Mouse (Mus musculus): ENCODE data around the gene Gng12. TPM values are rescaled to one million over a fixed set of nuclear protein-coding genes. Genes with fewer than 3 reads are reported as not detected.
"Not testable (repeated sequence)": the region's sequence is repeated elsewhere in the genome, so short reads cannot be mapped to it uniquely, and the experiment has no call there.

Gng12 gene
- 42.8 and 50.3 TPM in 2 replicates for polyA plus RNA-seq (2016; fragmentation: Nextera tagmentation; extraction: Ambion mirVana)

GRCm38 (mm10) chr6:66896119-66896920, at the start of gene Gng12:
Gene Gng12 (plus strand): TSS chr6:66896397.
- H3K36me3 ChIP-seq: no peaks in the 10 kb centered on the region
- H3K4me1 ChIP-seq: peaks cover 17% of the 10 kb centered on the region
- WGBS: under 1% methylated on average over 82 of the region's 98 CpGs
- DNase-seq (ENCODE audit: low spot score): peak; percentile 76
- peak within 1 kb of the TSS; percentile 81 for H3K4me3 ChIP-seq
- no peaks in the 10 kb centered on the region for H3K9me3 ChIP-seq (replicated peaks)
- peaks cover 12% of the 10 kb centered on the region for H3K27me3 ChIP-seq (ENCODE audit: low read depth, poor library complexity, severe bottlenecking)
- peak within 1 kb of the TSS; percentile 87 for H3K27ac ChIP-seq (replicated peaks)

GRCm38 (mm10) chr6:66848936-66849335, 47.3 kb upstream of the Gng12 start:
- Histone ChIP-seq H3K27me3 (ENCODE audit: low read depth, poor library complexity, severe bottlenecking) (no peaks in the 10 kb centered on the region), H3K27ac (replicated peaks) (no peak overlapping the region), H3K9me3 (replicated peaks) (no peaks in the 10 kb centered on the region), H3K4me3 (no peak overlapping the region), H3K4me1 (no peaks in the 10 kb centered on the region), H3K36me3 (no peaks in the 10 kb centered on the region)
- 58% methylated on average over 4 of the region's 4 CpGs for WGBS
- DNase-seq (ENCODE audit: low spot score): no peak

- no peaks in the 10 kb centered on the region for H3K27me3 ChIP-seq (ENCODE audit: low read depth, poor library complexity, severe bottlenecking)
- no peaks in the 10 kb centered on the region for H3K9me3 ChIP-seq (replicated peaks)
- DNase-seq (ENCODE audit: low spot score): no peak
- H3K36me3 ChIP-seq: no peaks in the 10 kb centered on the region
- H3K4me1 ChIP-seq: no peaks in the 10 kb centered on the region
- H3K4me3 ChIP-seq: no peak overlapping the region
- H3K27ac ChIP-seq (replicated peaks): no peak overlapping the region
These were observed 40.0 kb upstream of the Gng12 start for GRCm38 (mm10) chr6:66856236-66856635.

GRCm38 (mm10) chr6:66858356-66858755, 37.8 kb upstream of the Gng12 start:
- Histone ChIP-seq H3K36me3 (no peaks in the 10 kb centered on the region), H3K4me1 (no peaks in the 10 kb centered on the region), H3K4me3 (no peak overlapping the region), H3K9me3 (replicated peaks) (no peaks in the 10 kb centered on the region), H3K27ac (replicated peaks) (no peak overlapping the region), H3K27me3 (ENCODE audit: low read depth, poor library complexity, severe bottlenecking) (no peaks in the 10 kb centered on the region)
- DNase-seq (ENCODE audit: low spot score): no peak
- WGBS: 78% methylated on average over 1 of the region's 1 CpGs

GRCm38 (mm10) chr6:66859391-66859790, 36.8 kb upstream of the Gng12 start:
- no peak for DNase-seq (ENCODE audit: low spot score)
- H3K9me3 ChIP-seq (replicated peaks): no peaks in the 10 kb centered on the region
- H3K4me3 ChIP-seq: no peak overlapping the region
- no peaks in the 10 kb centered on the region for H3K36me3 ChIP-seq
- H3K27me3 ChIP-seq (ENCODE audit: low read depth, poor library complexity, severe bottlenecking): no peaks in the 10 kb centered on the region
- H3K27ac ChIP-seq (replicated peaks): no peak overlapping the region
- H3K4me1 ChIP-seq: no peaks in the 10 kb centered on the region

- 87% methylated on average over 2 of the region's 2 CpGs for WGBS
- Histone ChIP-seq H3K36me3 (no peaks in the 10 kb centered on the region), H3K27ac (replicated peaks) (no peak overlapping the region), H3K27me3 (ENCODE audit: low read depth, poor library complexity, severe bottlenecking) (no peaks in the 10 kb centered on the region), H3K4me3 (no peak overlapping the region), H3K4me1 (no peaks in the 10 kb centered on the region), H3K9me3 (replicated peaks) (no peaks in the 10 kb centered on the region)
- DNase-seq (ENCODE audit: low spot score): no peak
These were observed 31.7 kb upstream of the Gng12 start for GRCm38 (mm10) chr6:66864463-66864862.

- no peak for DNase-seq (ENCODE audit: low spot score)
- no peak overlapping the region for H3K4me3 ChIP-seq
- no peaks in the 10 kb centered on the region for H3K9me3 ChIP-seq (replicated peaks)
- no peaks in the 10 kb centered on the region for H3K4me1 ChIP-seq
- 96% methylated on average over 1 of the region's 1 CpGs for WGBS
- no peak overlapping the region for H3K27ac ChIP-seq (replicated peaks)
- H3K36me3 ChIP-seq: no peaks in the 10 kb centered on the region
- H3K27me3 ChIP-seq (ENCODE audit: low read depth, poor library complexity, severe bottlenecking): no peaks in the 10 kb centered on the region
These were observed 29.9 kb upstream of the Gng12 start for GRCm38 (mm10) chr6:66866295-66866694.

GRCm38 (mm10) chr6:66877048-66877447, 19.1 kb upstream of the Gng12 start:
- not testable (repeated sequence) for H3K27ac ChIP-seq (replicated peaks); H3K27me3 ChIP-seq (ENCODE audit: low read depth, poor library complexity, severe bottlenecking); H3K4me3 ChIP-seq; H3K4me1 ChIP-seq; H3K36me3 ChIP-seq; H3K9me3 ChIP-seq (replicated peaks); DNase-seq (ENCODE audit: low spot score)
- 86% methylated on average over 12 of the region's 13 CpGs for WGBS

- Histone ChIP-seq H3K27me3 (ENCODE audit: low read depth, poor library complexity, severe bottlenecking) (no peaks in the 10 kb centered on the region), H3K4me3 (no peak overlapping the region), H3K4me1 (no peaks in the 10 kb centered on the region), H3K36me3 (no peaks in the 10 kb centered on the region), H3K27ac (replicated peaks) (no peak overlapping the region), H3K9me3 (replicated peaks) (no peaks in the 10 kb centered on the region)
- 92% methylated on average over 3 of the region's 3 CpGs for WGBS
- no peak for DNase-seq (ENCODE audit: low spot score)
These were observed 5.6 kb upstream of the Gng12 start for GRCm38 (mm10) chr6:66890349-66891158.

GRCm38 (mm10) chr6:66893950-66894349, 2.2 kb upstream of the Gng12 start:
- DNase-seq (ENCODE audit: low spot score): no peak
- WGBS: 90% methylated on average over 5 of the region's 5 CpGs
- peaks cover 17% of the 10 kb centered on the region for H3K4me1 ChIP-seq
- H3K9me3 ChIP-seq (replicated peaks): no peaks in the 10 kb centered on the region
- peaks cover 12% of the 10 kb centered on the region for H3K27me3 ChIP-seq (ENCODE audit: low read depth, poor library complexity, severe bottlenecking)
- no peak overlapping the region for H3K27ac ChIP-seq (replicated peaks)
- H3K36me3 ChIP-seq: no peaks in the 10 kb centered on the region
- no peak overlapping the region for H3K4me3 ChIP-seq

- DNase-seq (ENCODE audit: low spot score): no peak
- no peaks in the 10 kb centered on the region for H3K36me3 ChIP-seq
- H3K4me3 ChIP-seq: no peak overlapping the region
- no peak overlapping the region for H3K27ac ChIP-seq (replicated peaks)
- H3K27me3 ChIP-seq (ENCODE audit: low read depth, poor library complexity, severe bottlenecking): peaks cover 12% of the 10 kb centered on the region
- H3K4me1 ChIP-seq: peaks cover 17% of the 10 kb centered on the region
- H3K9me3 ChIP-seq (replicated peaks): no peaks in the 10 kb centered on the region
- WGBS: 56% methylated on average over 1 of the region's 1 CpGs
These were observed 1.2 kb upstream of the Gng12 start for GRCm38 (mm10) chr6:66894999-66895398.

GRCm38 (mm10) chr6:66896921-66897645, 886 bp downstream of the Gng12 start:
- H3K4me1 ChIP-seq: peaks cover 17% of the 10 kb centered on the region
- peak overlapping the region; percentile 87 for H3K27ac ChIP-seq (replicated peaks)
- peaks cover 12% of the 10 kb centered on the region for H3K27me3 ChIP-seq (ENCODE audit: low read depth, poor library complexity, severe bottlenecking)
- H3K36me3 ChIP-seq: no peaks in the 10 kb centered on the region
- peak; percentile 50 for DNase-seq (ENCODE audit: low spot score)
- peak overlapping the region; percentile 81 for H3K4me3 ChIP-seq
- H3K9me3 ChIP-seq (replicated peaks): no peaks in the 10 kb centered on the region
- WGBS: 6% methylated on average over 25 of the region's 25 CpGs

Data from midbrain, embryonic 10.5 days (tissue).